Mouse (Mus musculus) embryonic facial prominence, embryonic 10.5 days (tissue): ENCODE measurements around the gene Ddx31. TPM values are rescaled to one million over a fixed set of nuclear protein-coding genes. Genes with fewer than 3 reads are reported as not detected.

Experiments used
- DNase-seq: peaks from one replicate; pipeline ENCODE4 v3.0.0-alpha.2; 2017; ENCODE audit warnings: low spot score
- H3K27ac ChIP-seq: fragments of 300-500 bp; sonication (generic); replicated peaks from 2 replicates; pipeline ENCODE4 v1.5.1; 2016; ENCODE audit warnings: mild to moderate bottlenecking
- H3K27me3 ChIP-seq: fragments of 300-500 bp; sonication (generic); replicated peaks from 2 replicates; pipeline ENCODE4 v1.6.1; 2016; ENCODE audit warnings: low read depth, mild to moderate bottlenecking; ENCODE audit not compliant: poor library complexity, severe bottlenecking
- H3K36me3 ChIP-seq: fragments of 300-500 bp; sonication (generic); replicated peaks from 2 replicates; pipeline ENCODE4 v1.6.1; 2016; ENCODE audit warnings: mild to moderate bottlenecking, moderate library complexity
- H3K4me1 ChIP-seq: fragments of 300-500 bp; sonication (generic); 2 replicates; pipeline ENCODE4 v1.6.1; 2016
- H3K4me3 ChIP-seq: fragments of 300-500 bp; sonication (generic); 2 replicates; pipeline ENCODE4 v1.5.1; 2016; ENCODE audit warnings: mild to moderate bottlenecking, moderate library complexity
- H3K9me3 ChIP-seq: fragments of 300-500 bp; sonication (generic); 2 replicates; pipeline ENCODE4 v1.6.1; 2016; ENCODE audit warnings: mild to moderate bottlenecking
- WGBS: fragments of 180-500 bp; shearing (Covaris S2); methylation state at CpG from one replicate; pipeline ENCODE4 v1.1.7; 2016; 5-methylcytosine and 5-hydroxymethylcytosine counted together
- polyA plus RNA-seq: library from polyadenylated mRNA; unstranded; fragments of >200 nt; fragmentation: Nextera tagmentation; extraction: Ambion mirVana; gene quantifications from 2 replicates; pipeline ENCODE4 v1.2.1, GENCODE M21; 2016

The Ddx31 gene
- polyA plus RNA-seq, 1 experiment from 2014 or later, result 21.8 TPM

DNA sequence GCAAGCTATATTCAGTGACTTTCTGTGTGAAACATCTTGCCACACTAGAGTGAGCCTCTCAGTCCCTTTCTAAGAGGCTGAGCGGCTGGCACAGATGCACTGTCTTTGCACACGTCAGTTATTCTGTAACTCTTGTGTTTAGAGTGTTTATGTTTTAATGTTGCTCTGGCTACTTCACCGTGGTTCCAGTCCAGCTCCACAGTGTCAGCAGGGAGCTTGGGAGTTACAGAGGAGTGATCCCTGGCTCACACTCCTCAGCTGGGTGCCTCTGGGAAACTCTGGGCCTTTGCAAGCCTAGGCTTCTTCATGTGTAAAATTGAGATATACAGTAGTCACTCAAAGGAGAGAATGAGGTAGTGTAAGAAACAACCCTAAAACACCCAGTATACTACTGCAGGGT lies 41.8 kb downstream of the Ddx31 start:
- no peak for DNase-seq
- H3K36me3 ChIP-seq, result peaks cover 79% of the 10 kb centered on the region
- no peak overlapping the region for H3K4me3 ChIP-seq
- H3K27ac ChIP-seq, result no peak overlapping the region
- no peaks in the 10 kb centered on the region for H3K9me3 ChIP-seq
- no peaks in the 10 kb centered on the region for H3K27me3 ChIP-seq
- no peaks in the 10 kb centered on the region for H3K4me1 ChIP-seq
- WGBS, result 94% methylated on average over 3 of the region's 3 CpGs

DNA sequence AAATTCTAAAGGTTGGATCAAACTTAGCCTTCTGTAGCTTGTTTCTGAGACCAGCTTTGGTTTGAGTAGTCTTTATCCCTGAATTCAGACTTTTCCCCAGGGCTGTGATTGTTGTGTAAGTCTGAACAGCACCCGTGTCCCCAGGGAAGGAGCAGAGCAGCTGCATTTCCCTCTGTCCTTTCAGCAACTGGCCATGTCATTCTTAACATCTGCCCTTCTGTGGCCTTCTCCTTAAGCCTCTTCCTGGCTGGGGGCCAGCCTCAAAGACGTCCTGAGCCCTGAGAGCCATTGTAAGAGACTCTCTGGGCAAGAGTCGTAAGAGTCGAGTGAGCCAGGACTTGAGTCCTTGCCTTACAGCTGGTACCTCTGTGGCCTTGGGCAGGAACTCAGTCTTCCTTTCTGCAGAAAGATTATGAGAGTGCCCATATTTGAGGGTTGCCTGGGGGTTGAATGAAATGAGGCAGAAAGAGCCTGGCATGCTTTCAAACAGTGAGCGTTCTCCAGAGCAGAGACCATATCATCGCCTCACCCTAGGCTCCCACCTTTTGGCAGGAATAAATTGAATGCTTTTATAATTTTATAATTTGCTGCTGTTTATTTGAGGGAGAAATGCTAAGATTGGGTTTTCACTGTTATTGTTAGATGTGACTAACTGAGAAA lies 42.8 kb downstream of the Ddx31 start:
- H3K27ac ChIP-seq, result no peak overlapping the region
- no peaks in the 10 kb centered on the region for H3K9me3 ChIP-seq
- H3K36me3 ChIP-seq, result peaks cover 79% of the 10 kb centered on the region
- WGBS, result 84% methylated on average over 6 of the region's 6 CpGs
- H3K4me1 ChIP-seq, result no peaks in the 10 kb centered on the region
- H3K4me3 ChIP-seq, result no peak overlapping the region
- no peaks in the 10 kb centered on the region for H3K27me3 ChIP-seq
- no peak for DNase-seq

DNA sequence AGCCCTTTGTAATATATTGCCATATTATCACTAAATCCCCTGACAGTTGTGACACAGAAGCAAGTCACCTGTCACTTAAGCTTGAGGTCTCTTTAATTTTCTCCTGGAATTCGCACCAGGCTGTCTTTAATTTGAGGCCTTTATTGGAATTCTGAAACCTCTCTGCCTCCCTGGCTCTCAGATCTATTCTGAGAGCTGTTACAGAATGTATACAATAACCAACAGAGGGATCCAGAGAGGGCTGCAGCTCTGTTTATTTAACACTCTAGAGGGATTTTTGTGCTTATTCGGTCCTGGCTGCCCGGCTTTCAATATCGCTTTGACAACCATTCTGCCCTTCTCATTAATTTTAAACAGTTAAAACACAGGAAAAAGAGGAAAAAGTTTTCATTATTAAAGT lies 44.7 kb downstream of the Ddx31 start:
- peaks cover 83% of the 10 kb centered on the region for H3K36me3 ChIP-seq
- no peak for DNase-seq
- H3K4me1 ChIP-seq, result no peaks in the 10 kb centered on the region
- no peaks in the 10 kb centered on the region for H3K9me3 ChIP-seq
- no peak overlapping the region for H3K4me3 ChIP-seq
- H3K27me3 ChIP-seq, result no peaks in the 10 kb centered on the region
- 85% methylated on average over 4 of the region's 4 CpGs for WGBS
- H3K27ac ChIP-seq, result no peak overlapping the region

DNA sequence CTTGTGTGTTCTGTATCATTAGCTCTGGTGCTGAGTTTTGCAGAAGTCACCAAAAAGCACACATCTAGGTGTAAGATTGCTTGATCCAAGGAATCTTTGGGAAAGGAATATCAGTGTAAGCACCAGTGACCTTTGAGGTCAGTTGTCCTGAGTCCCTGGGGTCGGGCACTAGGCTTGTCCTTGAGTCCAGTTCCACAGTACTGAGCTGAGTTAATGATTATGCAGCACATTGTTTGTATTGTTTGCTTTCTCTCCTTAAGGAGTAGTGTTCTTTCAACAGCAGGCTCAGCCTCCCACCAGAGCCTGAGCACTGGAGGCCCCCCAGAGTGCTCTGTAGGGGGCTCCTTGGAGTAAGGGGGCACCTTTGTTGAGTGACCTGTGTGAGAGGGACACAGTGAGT lies 52.6 kb downstream of the Ddx31 start:
- peaks cover 96% of the 10 kb centered on the region for H3K36me3 ChIP-seq
- H3K4me1 ChIP-seq, result 0 out of 2 replicates have a peak, but pooled peaks cover 4% of the 10 kb centered on the region
- H3K27ac ChIP-seq, result no peak overlapping the region
- DNase-seq, result no peak
- WGBS, result 41% methylated on average over 1 of the region's 1 CpGs
- H3K27me3 ChIP-seq, result no peaks in the 10 kb centered on the region
- no peaks in the 10 kb centered on the region for H3K9me3 ChIP-seq
- H3K4me3 ChIP-seq, result no peak overlapping the region

DNA sequence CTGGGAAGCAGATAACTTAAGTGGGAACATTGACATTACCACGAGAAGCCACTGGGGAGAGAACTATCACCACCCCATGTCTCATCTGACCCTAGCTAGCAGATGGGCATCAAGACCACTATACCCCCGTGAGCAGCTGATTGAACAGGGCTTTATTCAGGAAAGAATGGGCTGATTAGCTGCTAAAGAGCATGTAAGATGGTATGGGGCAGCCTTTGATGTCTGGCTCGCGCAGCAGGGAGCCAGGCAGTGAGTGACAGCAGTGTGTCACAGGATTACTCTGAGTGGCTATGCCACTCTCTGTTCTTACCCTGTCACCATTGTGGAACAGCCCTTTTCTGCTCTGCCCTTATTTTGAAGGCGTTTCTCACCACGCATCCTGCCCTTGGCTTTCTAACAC lies 53.3 kb downstream of the Ddx31 start:
- WGBS, result 61% methylated on average over 6 of the region's 6 CpGs
- Histone ChIP-seq H3K4me1 (0 out of 2 replicates have a peak, but pooled peaks cover 4% of the 10 kb centered on the region), H3K4me3 (no peak overlapping the region), H3K9me3 (no peaks in the 10 kb centered on the region), H3K36me3 (peaks cover 96% of the 10 kb centered on the region), H3K27ac (no peak overlapping the region), H3K27me3 (no peaks in the 10 kb centered on the region)
- DNase-seq, result no peak

DNA sequence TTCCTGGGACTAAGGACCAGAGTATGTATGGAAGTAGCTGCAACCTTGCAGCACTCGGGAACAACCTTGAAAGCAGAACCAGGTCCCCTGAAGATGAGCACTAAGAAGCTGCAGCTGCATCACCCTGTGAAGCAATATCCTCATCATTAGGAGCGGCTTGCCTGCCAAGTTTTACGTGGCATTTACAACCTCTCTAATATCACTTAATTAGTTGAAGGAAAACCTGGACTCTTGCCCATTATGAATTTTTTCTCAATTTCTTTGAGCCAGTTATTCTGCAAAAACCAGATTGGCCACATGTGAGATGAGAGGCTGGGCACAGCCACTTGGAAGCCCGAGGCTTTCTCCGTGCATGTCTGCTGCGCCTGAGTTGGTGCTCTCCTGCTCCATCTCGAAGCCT lies 55.7 kb downstream of the Ddx31 start:
- no peak for DNase-seq
- WGBS, result 92% methylated on average over 7 of the region's 7 CpGs
- H3K4me3 ChIP-seq, result no peak overlapping the region
- no peak overlapping the region for H3K27ac ChIP-seq
- H3K4me1 ChIP-seq, result 0 out of 2 replicates have a peak, but pooled peaks cover 4% of the 10 kb centered on the region
- no peaks in the 10 kb centered on the region for H3K9me3 ChIP-seq
- H3K27me3 ChIP-seq, result peaks cover 10% of the 10 kb centered on the region; the same call in 1 of the 2 replicates
- peaks cover 94% of the 10 kb centered on the region for H3K36me3 ChIP-seq

DNA sequence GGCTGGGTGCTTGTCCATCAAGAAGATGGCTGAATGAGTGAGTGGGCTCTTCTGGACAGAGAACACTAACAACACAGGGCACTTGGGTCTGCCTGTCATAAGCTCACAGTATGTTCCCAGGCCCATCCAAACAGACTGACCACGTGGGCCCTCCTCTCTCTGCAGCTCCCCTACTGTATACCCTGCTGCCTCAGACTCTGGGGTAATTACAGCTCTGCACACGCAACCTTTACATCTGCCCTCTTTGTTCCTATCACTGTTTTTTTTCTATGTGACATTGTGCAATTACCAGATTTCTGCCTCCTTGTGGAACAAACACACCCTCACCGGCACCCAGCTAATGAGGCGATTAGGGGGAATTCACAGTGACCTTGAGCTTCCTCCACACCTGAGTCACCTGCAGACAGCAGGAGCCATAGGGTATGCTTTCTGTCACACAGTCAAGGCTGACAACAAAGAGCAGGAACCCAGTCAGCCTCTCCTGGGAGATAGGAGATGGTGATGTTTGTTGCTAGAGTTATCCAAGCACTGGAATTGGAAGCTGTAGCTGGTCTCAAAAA lies 57.2 kb downstream of the Ddx31 start:
- 0 out of 2 replicates have a peak, but pooled peaks cover 4% of the 10 kb centered on the region for H3K4me1 ChIP-seq
- H3K36me3 ChIP-seq, result peaks cover 89% of the 10 kb centered on the region
- peaks cover 24% of the 10 kb centered on the region for H3K27me3 ChIP-seq

DNA sequence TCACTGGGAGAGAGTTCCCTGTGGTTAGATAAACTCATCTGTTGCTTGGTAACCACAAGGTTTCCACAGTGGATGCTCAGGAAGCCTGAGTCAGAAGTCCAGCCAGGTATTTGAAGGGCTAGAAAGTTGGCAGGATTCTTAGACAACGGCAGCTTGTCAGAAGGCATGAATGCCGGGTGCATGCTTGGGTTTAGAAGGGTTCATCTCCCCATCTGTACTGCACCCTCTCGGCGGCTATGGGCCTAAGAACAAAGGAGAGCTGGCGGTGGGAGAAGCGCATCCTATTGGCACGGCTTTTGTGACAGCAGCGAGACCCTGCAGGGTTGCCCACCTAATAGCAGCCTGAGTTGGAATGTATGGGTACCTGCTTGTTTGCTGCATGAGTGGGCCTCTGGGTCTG lies 62.1 kb downstream of the Ddx31 start:
- no peak for DNase-seq
- Histone ChIP-seq H3K4me1 (no peaks in the 10 kb centered on the region; the same call in 1 of the 2 replicates), H3K4me3 (no peak overlapping the region), H3K27ac (no peak overlapping the region), H3K36me3 (peaks cover 67% of the 10 kb centered on the region), H3K9me3 (no peaks in the 10 kb centered on the region), H3K27me3 (peaks cover 70% of the 10 kb centered on the region)
- WGBS, result 88% methylated on average over 8 of the region's 8 CpGs

More for the DNA sequence above, 57.2 kb downstream of the Ddx31 start:
- DNase-seq, result no peak
- 91% methylated on average over 4 of the region's 4 CpGs for WGBS
- no peak overlapping the region for H3K27ac ChIP-seq
- H3K9me3 ChIP-seq, result no peaks in the 10 kb centered on the region
- H3K4me3 ChIP-seq, result no peak overlapping the region

DNA sequence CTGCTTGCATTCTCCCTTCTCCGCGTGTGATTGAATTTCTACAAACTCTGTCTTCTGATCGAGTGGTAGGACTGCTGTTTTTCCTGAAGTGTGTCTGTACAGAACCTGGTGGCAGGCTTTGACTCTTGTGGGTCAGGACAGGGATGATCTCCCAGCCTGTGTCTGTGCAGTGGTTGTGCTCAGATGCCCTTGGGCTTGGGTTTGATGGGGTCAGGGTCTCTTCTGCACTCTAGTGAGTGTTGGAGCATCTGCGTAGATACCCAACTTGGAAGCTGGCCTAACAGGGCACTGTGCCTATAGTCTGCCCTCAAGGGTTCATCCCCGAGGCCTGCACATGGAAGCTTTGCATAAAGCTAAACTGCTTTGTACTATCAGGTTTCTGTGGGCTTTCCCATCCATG lies 63.7 kb downstream of the Ddx31 start:
- 87% methylated on average over 5 of the region's 5 CpGs for WGBS
- H3K27ac ChIP-seq, result no peak overlapping the region
- H3K9me3 ChIP-seq, result no peaks in the 10 kb centered on the region
- no peak overlapping the region for H3K4me3 ChIP-seq
- H3K36me3 ChIP-seq, result peaks cover 53% of the 10 kb centered on the region
- H3K27me3 ChIP-seq, result peaks cover 86% of the 10 kb centered on the region
- peaks cover 14% of the 10 kb centered on the region for H3K4me1 ChIP-seq
- no peak for DNase-seq

DNA sequence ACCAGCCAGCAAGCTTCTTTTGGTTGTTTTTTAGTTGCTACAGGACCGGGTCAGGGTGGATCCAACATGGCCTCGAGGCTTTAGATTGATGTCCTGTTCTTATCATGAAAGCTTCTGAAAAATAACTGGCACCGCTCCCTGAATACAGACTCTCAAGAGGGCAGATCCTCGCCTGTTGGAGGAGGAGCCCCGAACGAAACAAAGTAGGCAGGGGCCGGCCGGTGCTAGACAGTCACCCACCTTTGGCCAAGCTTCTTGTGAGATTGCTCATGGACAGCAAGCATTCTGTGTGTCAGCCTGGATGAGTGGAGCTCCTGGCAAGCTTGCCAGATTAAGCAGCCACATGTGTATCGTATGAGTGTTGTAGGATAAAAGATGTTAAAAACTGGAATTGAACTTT lies 64.6 kb downstream of the Ddx31 start:
- 90% methylated on average over 9 of the region's 9 CpGs for WGBS
- H3K27ac ChIP-seq, result no peak overlapping the region
- no peaks in the 10 kb centered on the region for H3K9me3 ChIP-seq
- peaks cover 44% of the 10 kb centered on the region for H3K36me3 ChIP-seq
- H3K4me1 ChIP-seq, result peaks cover 22% of the 10 kb centered on the region
- DNase-seq, result no peak
- no peak overlapping the region for H3K4me3 ChIP-seq
- H3K27me3 ChIP-seq, result peaks cover 95% of the 10 kb centered on the region

DNA sequence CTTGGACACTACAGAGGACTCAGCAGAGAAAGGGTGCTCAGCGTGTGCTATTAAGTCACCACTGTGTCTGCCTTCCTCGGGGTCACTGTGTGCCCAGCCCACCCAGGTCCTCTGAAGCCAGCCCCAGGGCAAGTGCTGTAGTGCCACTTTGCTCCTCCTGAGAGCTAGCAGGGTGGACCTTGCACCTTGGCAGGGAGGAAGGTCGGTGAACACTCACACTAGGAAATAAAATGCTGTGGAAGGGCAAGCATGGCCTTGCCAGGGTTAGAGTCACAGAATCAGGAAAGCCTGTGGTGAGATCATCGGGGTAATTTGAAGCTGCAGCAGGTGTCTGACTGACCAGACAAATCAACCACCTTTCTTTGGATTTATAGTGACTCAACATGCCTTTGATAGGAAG lies 65.4 kb downstream of the Ddx31 start:
- WGBS, result 54% methylated on average over 4 of the region's 4 CpGs
- no peak for DNase-seq

DNA sequence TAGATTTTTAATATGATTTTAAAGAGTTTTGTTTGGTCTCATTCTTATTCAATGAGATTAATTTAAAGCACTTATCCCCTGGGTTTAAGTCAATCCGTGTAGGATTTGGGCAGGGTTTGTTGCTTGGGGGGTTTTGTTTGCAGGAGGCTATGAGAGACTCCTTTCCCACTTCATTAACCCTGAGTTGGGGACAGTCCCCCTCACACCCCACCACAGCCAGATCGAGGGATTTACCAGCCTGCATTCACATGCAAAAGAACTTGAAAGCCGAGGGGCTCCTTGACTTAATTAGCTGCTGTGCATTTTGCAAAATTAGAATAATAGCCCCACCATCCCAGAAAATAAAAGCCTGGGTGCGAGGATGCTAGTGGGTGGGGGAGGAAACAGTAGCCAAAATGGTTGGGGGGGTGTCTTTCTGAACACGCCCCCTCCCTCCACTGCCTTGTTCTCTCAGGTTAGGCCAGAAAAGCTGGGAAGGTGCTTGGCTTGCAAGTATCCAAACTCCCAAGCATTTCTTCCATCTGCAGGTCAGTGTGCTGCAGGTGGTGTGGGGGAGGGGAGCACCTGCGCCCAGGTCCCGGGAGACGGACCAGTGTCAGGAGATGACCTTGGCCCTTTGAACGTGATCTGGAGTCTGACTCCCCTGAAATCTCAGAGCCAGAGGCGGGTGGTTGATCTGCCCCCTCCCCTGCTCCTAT lies 67.6 kb downstream of the Ddx31 start:
- H3K4me1 ChIP-seq, result peaks cover 33% of the 10 kb centered on the region
- H3K27me3 ChIP-seq, result peaks cover 98% of the 10 kb centered on the region
- peaks cover 22% of the 10 kb centered on the region for H3K36me3 ChIP-seq
- peak overlapping the region; percentile 46 for H3K4me3 ChIP-seq
- no peak for DNase-seq
- no peaks in the 10 kb centered on the region for H3K9me3 ChIP-seq
- 4% methylated on average over 10 of the region's 10 CpGs for WGBS
- H3K27ac ChIP-seq, result no peak overlapping the region

More for the DNA sequence above, 65.4 kb downstream of the Ddx31 start:
- Histone ChIP-seq H3K27me3 (peaks cover 96% of the 10 kb centered on the region), H3K36me3 (peaks cover 36% of the 10 kb centered on the region), H3K9me3 (no peaks in the 10 kb centered on the region), H3K27ac (no peak overlapping the region), H3K4me3 (no peak overlapping the region), H3K4me1 (peaks cover 22% of the 10 kb centered on the region)
